Mouse (Mus musculus) heart, embryonic 12.5 days (tissue): ENCODE measurements at regions not wholly inside any gene's neighbourhood (a gene's known extent, or its start where the extent isn't known, plus 50 kb on each side); places are given as distances from the start of the nearest gene placed in this dataset.

Source experiments
- ATAC-seq: fragments of 200-750 bp; cut with Nextera tagmentation; 2 replicates; pipeline ENCODE4 v1.8.0; 2017; ENCODE audit warnings: moderate TSS enrichment, moderate library complexity; ENCODE audit not compliant: insufficient number of reproducible peaks, low FRiP score
- H3K27ac ChIP-seq: fragments of 300-500 bp; sonication (generic); 2 replicates; pipeline ENCODE4 v1.5.1; 2016; ENCODE audit warnings: mild to moderate bottlenecking, moderate library complexity; ENCODE audit not compliant: poor library complexity, severe bottlenecking
- H3K27me3 ChIP-seq: fragments of 300-500 bp; sonication (generic); replicated peaks from 2 replicates; pipeline ENCODE4 v1.6.1; 2016; ENCODE audit warnings: mild to moderate bottlenecking, moderate library complexity
- H3K36me3 ChIP-seq: fragments of 300-500 bp; sonication (generic); 2 replicates; pipeline ENCODE4 v1.6.1; 2016; ENCODE audit warnings: mild to moderate bottlenecking, moderate library complexity
- H3K4me1 ChIP-seq: fragments of 300-500 bp; sonication (generic); replicated peaks from 2 replicates; pipeline ENCODE4 v1.6.1; 2016; ENCODE audit warnings: mild to moderate bottlenecking
- H3K4me2 ChIP-seq: fragments of 300-500 bp; sonication (generic); 2 replicates; pipeline ENCODE4 v1.6.1; 2016; ENCODE audit warnings: mild to moderate bottlenecking, moderate library complexity
- H3K4me3 ChIP-seq: fragments of 300-500 bp; sonication (generic); 2 replicates; pipeline ENCODE4 v1.5.1; 2016; ENCODE audit warnings: mild to moderate bottlenecking
- H3K9ac ChIP-seq: fragments of 300-500 bp; sonication (generic); 2 replicates; pipeline ENCODE4 v1.6.1; 2016; ENCODE audit warnings: mild to moderate bottlenecking, moderate library complexity
- H3K9me3 ChIP-seq: fragments of 300-500 bp; sonication (generic); replicated peaks from 2 replicates; pipeline ENCODE4 v1.6.1; 2016; ENCODE audit warnings: mild to moderate bottlenecking, moderate library complexity
- WGBS: fragments of 180-500 bp; shearing (Covaris S2); methylation state at CpG from one replicate; pipeline ENCODE4 v1.1.7; 2016; 5-methylcytosine and 5-hydroxymethylcytosine counted together

DNA sequence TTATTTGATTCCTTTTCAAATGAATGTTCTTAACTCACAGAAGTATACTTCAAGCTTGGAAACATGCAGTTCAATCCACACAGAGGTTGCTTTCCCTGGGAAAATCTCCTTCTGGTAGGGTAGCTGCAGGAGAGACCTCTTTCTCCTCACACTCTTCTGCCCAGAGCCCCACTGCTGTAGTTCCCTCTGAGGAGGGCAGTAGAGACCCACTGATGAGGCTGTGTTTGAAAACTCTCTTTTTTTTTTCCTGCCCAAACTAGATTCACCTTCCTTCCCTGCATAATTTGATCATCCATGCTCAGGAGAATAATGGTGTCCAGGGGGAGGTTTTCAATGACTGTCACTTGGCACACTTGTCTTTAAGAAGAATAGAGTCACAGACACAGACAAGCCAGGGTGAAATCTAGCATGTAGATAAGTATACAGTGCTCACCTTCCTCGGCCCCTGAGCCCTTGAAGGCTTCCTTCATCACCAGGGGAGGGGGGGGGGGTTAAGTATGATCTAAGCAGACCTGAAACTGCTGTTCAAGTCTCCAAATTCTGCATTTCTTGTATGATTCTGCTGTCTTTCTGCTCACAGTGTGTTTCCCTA is 457.3 kb upstream of the Nrsn1 start:
- WGBS: 6% methylated on average over 1 of the region's 1 CpGs
- H3K9ac ChIP-seq: no peak overlapping the region
- H3K4me2 ChIP-seq: no peak overlapping the region
- no peaks in the 10 kb centered on the region for H3K9me3 ChIP-seq
- H3K4me3 ChIP-seq: no peak overlapping the region
- H3K27ac ChIP-seq: no peak overlapping the region
- ATAC-seq: no peak
- H3K27me3 ChIP-seq: no peaks in the 10 kb centered on the region
- H3K36me3 ChIP-seq: no peaks in the 10 kb centered on the region
- H3K4me1 ChIP-seq: no peaks in the 10 kb centered on the region; the same call in 1 of the 2 replicates

DNA sequence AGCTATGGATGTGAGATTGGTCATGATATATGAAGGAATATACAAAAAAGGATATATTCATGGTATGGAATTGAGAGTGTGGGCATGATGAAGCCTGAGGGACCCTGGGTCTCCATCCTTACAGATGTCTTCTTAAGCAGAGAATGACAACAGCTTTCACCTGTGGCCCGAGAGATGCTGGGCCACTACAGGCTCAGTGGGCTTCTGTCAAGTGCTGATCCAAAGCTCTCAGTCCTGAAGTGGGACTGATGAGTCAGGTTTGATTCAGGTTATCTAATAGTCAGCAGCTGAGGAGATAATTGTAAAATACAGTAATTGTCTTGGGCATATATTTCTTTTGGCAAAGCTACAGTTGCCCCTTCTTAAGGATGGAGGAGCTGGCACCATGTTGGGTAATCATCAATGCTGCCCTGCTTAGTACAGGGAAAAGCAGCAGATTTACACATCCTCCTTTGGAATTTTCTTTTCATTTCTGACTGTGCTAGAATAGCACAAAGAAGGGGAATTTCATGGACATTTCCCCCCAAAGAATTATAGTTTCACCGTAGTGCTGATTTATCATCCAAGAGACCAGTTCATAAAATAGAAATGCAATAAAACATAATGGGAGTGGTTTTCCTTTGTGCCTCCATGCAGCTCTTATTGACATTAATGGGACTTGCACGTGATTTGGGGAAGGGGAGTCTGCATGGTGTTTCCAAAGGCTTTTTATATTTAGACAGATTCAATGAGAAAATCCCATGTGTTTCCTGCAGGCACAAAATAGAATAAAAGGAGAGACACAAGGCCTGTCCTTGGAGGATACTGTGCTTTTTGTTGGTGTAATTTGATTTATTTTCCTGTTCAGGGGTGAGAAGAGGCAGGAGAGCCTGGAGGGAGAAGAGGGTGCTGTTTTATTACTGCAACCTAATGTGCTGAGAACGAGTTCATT is 452.6 kb upstream of the Nrsn1 start:
- H3K4me2 ChIP-seq: no peak overlapping the region
- H3K36me3 ChIP-seq: no peaks in the 10 kb centered on the region
- WGBS: 73% methylated on average over 4 of the region's 4 CpGs
- H3K4me3 ChIP-seq: no peak overlapping the region
- H3K9me3 ChIP-seq: no peaks in the 10 kb centered on the region
- H3K9ac ChIP-seq: no peak overlapping the region
- H3K4me1 ChIP-seq: no peaks in the 10 kb centered on the region; the same call in 1 of the 2 replicates
- ATAC-seq: no peak
- H3K27me3 ChIP-seq: no peaks in the 10 kb centered on the region
- H3K27ac ChIP-seq: no peak overlapping the region

DNA sequence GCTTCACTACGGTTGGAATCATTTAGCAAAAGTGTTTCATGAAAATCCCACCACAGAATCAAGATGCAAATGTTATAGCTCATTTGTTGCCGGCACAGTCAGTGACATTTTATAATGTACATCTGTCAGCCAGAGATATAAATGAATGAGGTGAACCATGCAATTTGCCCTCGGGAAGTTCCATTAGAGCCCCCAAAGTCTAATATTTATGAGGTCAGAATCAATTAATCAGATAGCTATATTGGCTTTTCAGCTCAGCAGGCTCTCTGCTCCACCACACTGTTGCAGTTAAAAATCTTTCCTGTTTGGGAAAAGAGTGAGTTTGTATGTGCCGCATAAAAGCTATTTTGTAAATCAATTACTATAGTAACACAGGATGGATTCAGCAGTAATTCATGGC is 430.7 kb upstream of the Nrsn1 start:
- H3K9me3 ChIP-seq: no peaks in the 10 kb centered on the region
- H3K27me3 ChIP-seq: no peaks in the 10 kb centered on the region
- no peak for ATAC-seq
- H3K4me2 ChIP-seq: no peak overlapping the region
- no peak overlapping the region for H3K27ac ChIP-seq
- no peaks in the 10 kb centered on the region for H3K36me3 ChIP-seq
- 79% methylated on average over 4 of the region's 4 CpGs for whole genome bisulfite sequencing
- H3K4me3 ChIP-seq: no peak overlapping the region
- no peak overlapping the region for H3K9ac ChIP-seq
- H3K4me1 ChIP-seq: no peaks in the 10 kb centered on the region

DNA sequence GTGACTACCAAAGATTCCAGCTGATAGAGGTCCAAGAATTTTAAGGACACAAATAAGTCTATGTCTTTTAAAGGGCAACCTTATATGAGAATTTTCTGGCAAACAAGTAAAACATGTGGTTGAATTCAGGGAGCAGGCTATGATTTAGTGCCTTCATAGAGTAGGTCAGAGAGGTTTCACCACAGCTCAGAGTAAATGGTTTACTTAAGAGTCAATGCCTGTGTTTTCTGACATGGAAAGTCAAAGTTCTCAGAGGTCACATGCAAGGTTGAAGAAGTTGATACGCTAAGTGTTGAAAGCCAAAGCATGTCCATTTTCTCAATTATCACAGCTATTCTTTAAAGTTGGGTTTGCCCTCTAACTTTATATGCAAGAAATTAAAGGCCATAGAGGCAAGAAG is 425.7 kb upstream of the Nrsn1 start:
- H3K9ac ChIP-seq: no peak overlapping the region
- no peaks in the 10 kb centered on the region for H3K4me1 ChIP-seq
- no peaks in the 10 kb centered on the region for H3K9me3 ChIP-seq
- H3K36me3 ChIP-seq: no peaks in the 10 kb centered on the region
- no peak overlapping the region for H3K4me2 ChIP-seq
- no peaks in the 10 kb centered on the region for H3K27me3 ChIP-seq
- ATAC-seq: no peak
- H3K4me3 ChIP-seq: no peak overlapping the region
- no peak overlapping the region for H3K27ac ChIP-seq
- 95% methylated on average over 1 of the region's 1 CpGs for WGBS

DNA sequence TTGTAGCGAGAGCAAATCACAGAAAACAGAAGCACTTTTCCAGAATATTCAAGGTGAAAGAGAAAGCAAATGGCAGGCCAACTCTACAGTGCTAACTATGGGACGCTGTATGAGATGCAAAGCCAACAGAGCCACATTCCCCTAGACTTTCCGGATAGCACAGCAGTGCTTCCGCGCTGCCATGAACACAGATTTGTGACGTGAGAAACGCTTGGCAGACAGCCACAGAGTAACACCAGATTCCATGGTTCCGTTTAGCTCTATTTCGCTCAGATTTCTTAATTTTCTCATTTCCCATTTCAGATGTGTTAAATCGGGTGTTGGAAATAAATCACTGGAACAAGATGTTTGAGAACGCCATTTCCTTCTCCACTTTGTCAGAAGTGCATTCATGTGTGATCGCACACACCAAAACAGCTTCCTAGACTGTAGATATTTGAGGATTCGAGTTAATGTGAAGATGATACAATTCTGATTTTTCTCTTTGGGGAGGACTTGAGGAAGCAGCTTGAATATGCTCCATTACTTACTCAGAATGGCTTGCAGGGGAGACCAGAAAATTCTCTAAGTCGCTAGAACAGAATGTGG is 424.8 kb upstream of the Nrsn1 start:
- no peaks in the 10 kb centered on the region for H3K4me1 ChIP-seq
- H3K27me3 ChIP-seq: no peaks in the 10 kb centered on the region
- H3K4me2 ChIP-seq: no peak overlapping the region
- H3K36me3 ChIP-seq: no peaks in the 10 kb centered on the region
- no peak overlapping the region for H3K4me3 ChIP-seq
- H3K9me3 ChIP-seq: no peaks in the 10 kb centered on the region
- H3K9ac ChIP-seq: no peak overlapping the region
- no peak for ATAC-seq
- H3K27ac ChIP-seq: no peak overlapping the region
- WGBS: 81% methylated on average over 14 of the region's 14 CpGs

DNA sequence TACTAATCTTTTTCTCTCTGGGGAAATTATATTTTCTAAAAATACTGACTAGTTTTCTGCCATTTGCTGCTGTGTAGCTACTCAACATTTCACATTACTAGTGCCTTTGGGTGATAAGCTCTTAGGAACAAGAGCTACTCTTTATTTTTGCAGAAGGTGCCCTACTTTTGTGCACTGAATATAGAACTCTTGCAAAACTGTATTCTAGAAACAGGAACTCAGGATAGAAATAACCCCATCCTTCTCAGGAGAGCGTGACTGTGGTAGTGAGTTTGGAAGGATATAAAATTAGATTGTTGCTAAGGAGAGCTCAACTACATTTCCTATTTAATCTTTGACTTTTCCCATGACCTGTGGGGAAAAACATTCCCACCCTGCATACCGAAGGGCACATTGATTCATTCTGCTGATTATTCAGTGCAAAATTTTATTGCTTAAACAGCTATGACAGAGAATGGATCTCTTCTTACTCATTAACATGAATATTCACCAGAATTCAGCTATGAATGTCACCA is 408.0 kb upstream of the Nrsn1 start:
- Histone ChIP-seq H3K9ac (no peak overlapping the region), H3K27ac (no peak overlapping the region), H3K4me1 (no peaks in the 10 kb centered on the region), H3K4me2 (no peak overlapping the region), H3K9me3 (no peaks in the 10 kb centered on the region; the same call in 1 of the 2 replicates), H3K27me3 (no peaks in the 10 kb centered on the region), H3K4me3 (no peak overlapping the region), H3K36me3 (no peaks in the 10 kb centered on the region)
- ATAC-seq: no peak
- 73% methylated on average over 2 of the region's 2 CpGs for WGBS

DNA sequence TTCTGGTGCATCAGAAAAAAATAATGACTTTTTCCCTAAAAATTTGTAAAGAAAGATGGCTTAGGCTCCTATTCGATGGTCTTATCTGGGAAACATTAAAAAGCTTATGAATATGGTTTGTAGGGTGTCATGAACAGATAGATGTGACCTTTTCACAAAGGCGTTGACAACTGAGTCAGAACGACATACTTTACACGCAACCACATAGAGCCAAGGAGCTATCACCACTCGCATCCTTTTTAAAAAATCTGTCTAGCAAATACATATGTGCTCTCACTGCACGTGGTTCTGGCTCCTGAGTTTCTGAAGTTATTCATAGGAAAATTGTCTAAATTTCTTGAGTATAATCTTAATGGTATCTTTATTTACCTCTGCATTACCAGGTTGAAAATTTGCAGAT is 404.9 kb upstream of the Nrsn1 start:
- H3K27ac ChIP-seq: no peak overlapping the region
- no peaks in the 10 kb centered on the region for H3K9me3 ChIP-seq
- no peak for ATAC-seq
- H3K9ac ChIP-seq: no peak overlapping the region
- no peak overlapping the region for H3K4me2 ChIP-seq
- no peak overlapping the region for H3K4me3 ChIP-seq
- H3K36me3 ChIP-seq: no peaks in the 10 kb centered on the region
- H3K4me1 ChIP-seq: no peaks in the 10 kb centered on the region
- H3K27me3 ChIP-seq: no peaks in the 10 kb centered on the region
- WGBS: 70% methylated on average over 6 of the region's 6 CpGs

DNA sequence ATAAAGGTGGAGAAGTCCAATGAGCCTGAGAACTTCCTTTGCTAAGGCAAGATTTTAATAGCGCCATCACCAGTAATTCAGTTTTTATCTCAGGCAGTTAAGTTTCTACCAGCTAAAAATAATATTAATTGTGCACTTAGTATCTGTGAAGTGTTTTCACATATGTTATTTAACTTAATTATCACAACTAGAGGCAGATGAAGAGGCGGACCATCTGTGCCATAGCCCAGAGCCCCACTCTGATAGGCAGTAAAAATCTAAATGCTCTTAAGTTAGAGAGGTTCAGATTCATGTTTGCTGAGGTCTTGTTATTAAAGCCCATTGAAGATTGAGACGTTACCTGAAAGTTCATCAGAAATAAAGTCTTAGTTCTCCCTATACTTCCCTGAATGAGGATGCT is 395.7 kb upstream of the Nrsn1 start:
- no peak overlapping the region for H3K9ac ChIP-seq
- no peak overlapping the region for H3K4me2 ChIP-seq
- no peaks in the 10 kb centered on the region for H3K27me3 ChIP-seq
- H3K36me3 ChIP-seq: no peaks in the 10 kb centered on the region
- no peak for ATAC-seq
- WGBS: 75% methylated on average over 3 of the region's 3 CpGs
- H3K4me1 ChIP-seq: no peaks in the 10 kb centered on the region
- no peak overlapping the region for H3K27ac ChIP-seq
- H3K4me3 ChIP-seq: no peak overlapping the region
- H3K9me3 ChIP-seq: no peaks in the 10 kb centered on the region

DNA sequence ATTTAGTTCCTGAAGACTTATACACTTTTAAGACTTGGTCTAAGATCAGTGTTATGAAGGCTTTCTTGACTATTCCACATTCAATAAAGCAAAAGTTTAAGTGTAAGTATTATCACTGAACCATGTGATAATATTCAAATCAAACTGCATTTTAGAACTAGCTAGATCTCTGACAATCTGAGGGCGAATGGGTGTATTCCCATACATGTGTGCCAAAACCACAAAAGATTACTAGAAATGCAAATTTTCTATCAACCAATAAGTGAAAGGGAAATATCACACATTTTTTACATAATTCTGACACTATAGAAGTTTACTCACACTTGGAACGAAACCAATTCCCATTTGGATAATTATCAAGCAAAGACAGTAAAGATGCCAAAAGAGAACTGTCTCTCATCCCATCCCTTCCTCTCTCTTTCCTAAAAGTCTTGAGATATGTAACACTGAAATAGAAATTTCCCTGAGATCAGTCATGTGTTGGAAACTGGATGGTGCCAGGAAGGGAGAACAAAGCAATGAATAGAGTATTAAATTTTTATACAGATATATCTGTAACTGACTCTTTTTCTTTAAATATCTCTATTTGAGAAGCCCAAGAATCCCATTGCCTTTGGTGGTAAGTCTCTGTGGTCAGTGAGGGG is 394.8 kb upstream of the Nrsn1 start:
- H3K36me3 ChIP-seq: no peaks in the 10 kb centered on the region
- no peak for ATAC-seq
- no peak overlapping the region for H3K4me2 ChIP-seq
- no peaks in the 10 kb centered on the region for H3K4me1 ChIP-seq
- H3K27ac ChIP-seq: no peak overlapping the region
- WGBS: 62% methylated on average over 2 of the region's 2 CpGs
- H3K9me3 ChIP-seq: no peaks in the 10 kb centered on the region
- H3K27me3 ChIP-seq: no peaks in the 10 kb centered on the region
- H3K4me3 ChIP-seq: no peak overlapping the region
- no peak overlapping the region for H3K9ac ChIP-seq

DNA sequence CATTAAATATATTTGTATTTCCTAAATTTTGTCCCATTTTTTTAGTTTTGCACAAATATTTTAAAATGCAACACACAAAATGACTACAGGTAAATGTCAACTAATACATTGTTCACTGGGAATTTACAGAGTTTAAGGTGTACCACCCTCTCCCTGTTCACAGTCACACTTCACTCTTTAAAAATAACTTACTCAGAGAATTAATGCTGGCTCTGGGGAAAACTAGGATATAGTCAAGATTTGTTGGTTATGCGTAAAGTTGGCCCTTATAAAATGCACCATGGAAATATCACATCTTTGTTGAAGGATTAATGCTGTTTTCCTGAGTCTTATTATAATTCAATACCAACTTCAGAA is 378.1 kb upstream of the Nrsn1 start:
- no peaks in the 10 kb centered on the region for H3K36me3 ChIP-seq
- H3K27ac ChIP-seq: no peak overlapping the region
- ATAC-seq: no peak
- 89% methylated on average over 1 of the region's 1 CpGs for WGBS
- no peaks in the 10 kb centered on the region for H3K4me1 ChIP-seq
- no peaks in the 10 kb centered on the region for H3K9me3 ChIP-seq
- H3K9ac ChIP-seq: no peak overlapping the region
- no peaks in the 10 kb centered on the region for H3K27me3 ChIP-seq
- no peak overlapping the region for H3K4me2 ChIP-seq
- no peak overlapping the region for H3K4me3 ChIP-seq
